Mouse (Mus musculus) heart, postnatal 14 days (tissue): Measurements from ENCODE around the gene Nalcn. TPM values are rescaled to one million over a fixed set of nuclear protein-coding genes. Genes with fewer than 3 reads are reported as not detected.

ENCODE experiments used
- DNase-seq, 2 experiments: peaks; one replicate each; pipeline ENCODE4 v3.0.0; 2021 to 2022
- intact Hi-C: fragments of 180-260 bp; cut with DNase I; formaldehyde crosslinking; loops from one replicate; pipeline ENCODE4 v1.15.1; 2025
- total RNA-seq, 2 experiments: library from RNA; stranded (reverse); gene quantifications; 2 replicates each; pipeline ENCODE4 v1.2.3; 2021

Gene Nalcn
- total RNA-seq, 2 experiments from 2014 or later = 0.15 to 0.24 TPM

GRCm38 (mm10) chr14:123237002-123237401, 389.9 kb downstream of the Nalcn start:
- DNase-seq = no peak
- intact Hi-C loops = no loop called here

GRCm38 (mm10) chr14:123232630-123233206, 394.2 kb downstream of the Nalcn start:
- DNase-seq = no peak
- intact Hi-C loops = no loop called here

Other genes starting within 250 kb of the Nalcn start
- gene Itgbl1, start 32.8 kb upstream of the Nalcn start, total RNA-seq = 1 to 10 TPM; 3.2 to 4.3 TPM